Mouse (Mus musculus) spleen, embryonic (tissue): ENCODE results near the gene Gm49384.

Source experiments
- CTCF ChIA-PET: fragments of 350-600 bp; sonication (Branson Sonifier 250); formaldehyde crosslinking; loops from one replicate; lab custom pipeline; 2022; lab: Charles Lee

Gm49384 gene

DNA sequence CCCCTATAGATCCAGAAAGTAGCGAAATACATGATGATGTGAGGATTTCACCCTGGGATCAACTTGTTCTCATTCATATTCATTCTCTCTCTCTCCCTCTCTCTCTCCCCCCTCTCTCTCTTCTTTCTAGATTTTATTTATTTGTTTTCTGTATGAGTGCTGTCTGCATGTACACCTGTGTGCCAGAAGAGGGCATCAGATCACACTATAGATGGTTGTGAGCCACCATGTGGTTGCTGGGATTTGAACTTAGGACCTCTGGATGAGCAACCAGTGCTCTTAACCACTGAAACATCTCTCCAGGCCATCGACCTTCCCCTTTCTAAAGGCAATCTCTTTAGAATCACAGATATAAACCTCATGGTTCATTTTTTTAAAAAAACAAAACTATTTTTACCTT, 4.5 kb upstream of the Gm49384 start:
- CTCF ChIA-PET, result no interaction called here

- CTCF ChIA-PET, result no interaction called here
Measured at GRCm38 (mm10) chr12:69207926-69208325, 3.9 kb upstream of the Gm49384 start.

DNA sequence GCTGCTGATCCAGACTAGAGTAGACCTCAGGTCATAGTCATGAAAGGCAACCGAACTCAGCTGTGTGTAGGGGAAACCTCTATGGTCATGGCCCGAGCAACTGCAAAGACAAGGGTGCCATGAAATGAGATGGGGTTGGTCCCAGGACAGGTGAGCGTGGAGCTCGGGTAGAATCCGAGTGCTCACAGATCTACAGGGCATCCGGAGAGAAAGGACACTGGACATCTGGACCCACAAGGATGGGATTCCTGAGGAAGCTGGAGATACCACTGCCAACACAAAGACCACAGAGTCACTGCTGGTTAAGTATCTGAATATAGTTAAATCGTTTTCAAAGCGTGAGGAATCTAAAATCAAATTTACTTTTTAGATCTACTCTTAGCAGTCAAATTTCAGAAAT, 3.3 kb upstream of the Gm49384 start:
- CTCF ChIA-PET, result no interaction called here

GRCm38 (mm10) chr12:69198985-69199384, 5.1 kb downstream of the Gm49384 start:
- CTCF ChIA-PET, result no interaction called here

DNA sequence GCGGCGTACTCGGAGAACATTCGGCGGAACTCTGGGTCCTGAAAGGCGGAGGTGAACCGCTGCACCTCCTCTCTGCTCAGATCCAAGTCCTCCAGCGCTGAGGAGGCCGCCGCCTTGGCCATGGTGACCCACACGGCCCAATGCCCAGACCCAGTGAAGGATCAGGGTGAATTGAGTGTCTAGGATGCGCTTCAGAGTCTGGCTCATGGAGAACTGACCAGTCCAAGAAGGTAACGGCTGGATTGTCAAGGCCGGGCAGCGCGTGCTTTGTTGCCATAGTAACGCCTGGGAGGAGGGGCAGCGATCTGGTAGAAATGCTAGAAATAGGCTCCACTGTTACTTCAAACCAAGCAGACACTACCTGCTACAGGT, 5.9 kb downstream of the Gm49384 start, which contains the start of gene Dnaaf2:
TSS of gene Dnaaf2 (minus strand) at position 266 of the 372 bp plus-strand sequence.
- CTCF ChIA-PET, result interaction anchor here (0.5 kb wide), 1 partner anchor 9 kb away, joined by 3 read pairs; no protein-coding TSS in a partner anchor

DNA sequence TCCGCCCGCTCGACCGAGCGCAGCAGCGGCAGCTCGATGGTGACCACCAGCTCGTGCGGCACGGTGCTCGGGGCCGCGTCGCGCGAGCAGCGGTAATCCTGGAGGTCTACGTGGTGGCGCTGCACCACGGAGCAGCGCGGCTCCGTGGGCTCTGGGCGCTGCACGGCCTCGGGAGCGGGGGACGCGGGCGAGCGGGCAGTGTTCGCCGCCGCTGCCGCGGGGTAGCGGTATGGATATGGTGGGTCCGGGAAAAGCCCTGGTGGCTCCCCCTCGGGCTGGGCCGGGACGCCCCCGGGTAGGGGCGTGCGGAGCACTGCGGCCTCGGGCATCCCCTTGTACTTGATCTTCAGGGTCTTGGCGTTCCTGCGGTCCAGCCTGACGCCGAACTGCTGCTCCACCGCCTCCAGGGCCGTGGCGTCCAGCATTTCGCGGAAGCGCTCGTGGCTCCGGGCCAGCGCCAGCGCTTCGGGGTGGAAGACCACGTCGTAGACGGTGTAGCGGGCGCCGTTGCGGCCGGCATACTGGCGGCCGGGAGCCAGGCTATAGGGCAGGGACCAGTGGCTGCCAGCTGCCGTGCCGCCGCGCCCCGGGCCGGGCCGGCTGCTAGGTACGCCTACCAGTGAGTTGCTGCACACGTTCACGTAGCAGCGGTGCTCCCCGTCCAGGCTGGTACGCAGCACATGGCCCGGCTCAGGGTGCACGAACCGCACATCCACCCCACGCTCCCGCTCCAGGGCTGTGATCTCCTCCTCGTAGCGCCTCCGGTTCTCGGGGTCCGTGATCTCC, 6.5 kb downstream of the Gm49384 start:
- CTCF ChIA-PET, result no interaction called here

GRCm38 (mm10) chr12:69196444-69197377, 7.4 kb downstream of the Gm49384 start, which contains the start of gene Gm49383:
Gene Gm49383, minus strand, starts transcription at chr12:69197104.
- CTCF ChIA-PET, result no interaction called here

GRCm38 (mm10) chr12:69192637-69193036, 11.4 kb downstream of the Gm49384 start:
- CTCF ChIA-PET, result interaction anchor here (0.5 kb wide), 1 partner anchor 176 kb away, joined by 5 read pairs; no protein-coding TSS in a partner anchor

GRCm38 (mm10) chr12:69191396-69191795, 12.7 kb downstream of the Gm49384 start:
- CTCF ChIA-PET, result interaction anchor here (0.6 kb wide), 1 partner anchor 888 kb away, joined by 3 read pairs; no protein-coding TSS in a partner anchor

DNA sequence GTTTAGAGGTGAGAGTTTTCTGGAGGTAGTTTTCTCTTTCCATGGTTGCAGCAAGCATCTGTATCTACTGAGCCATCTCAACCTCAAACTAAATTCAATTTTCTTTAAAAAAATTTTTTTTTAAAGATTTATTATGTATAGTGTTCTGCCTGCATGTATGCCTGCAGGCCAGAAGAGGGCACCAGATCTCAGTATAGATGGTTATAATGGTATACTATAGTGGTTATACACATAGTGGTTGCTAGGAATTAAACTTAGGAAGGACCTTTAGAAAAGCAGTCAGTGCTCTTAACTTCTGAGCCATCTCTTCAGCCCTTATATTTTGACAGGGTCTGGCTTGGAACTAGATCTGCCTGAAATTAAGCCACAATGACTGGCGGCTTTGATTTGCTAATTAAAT, 13.5 kb downstream of the Gm49384 start:
- CTCF ChIA-PET, result no interaction called here

- CTCF ChIA-PET, result interaction anchor here (0.7 kb wide), 1 partner anchor 8 kb away, joined by 3 read pairs; the partner anchor contains the start of gene Dnaaf2
Measured at GRCm38 (mm10) chr12:69190074-69190473, 14.0 kb downstream of the Gm49384 start.

- CTCF ChIA-PET, result interaction anchor here (0.5 kb wide), 2 partner anchors 19 to 161 kb away, joined by 6 to 8 read pairs; no protein-coding TSS in a partner anchor
Measured at GRCm38 (mm10) chr12:69186811-69187471, 17.1 kb downstream of the Gm49384 start.

- CTCF ChIA-PET, result no interaction called here
Measured at GRCm38 (mm10) chr12:69185371-69185770, 18.7 kb downstream of the Gm49384 start.

DNA sequence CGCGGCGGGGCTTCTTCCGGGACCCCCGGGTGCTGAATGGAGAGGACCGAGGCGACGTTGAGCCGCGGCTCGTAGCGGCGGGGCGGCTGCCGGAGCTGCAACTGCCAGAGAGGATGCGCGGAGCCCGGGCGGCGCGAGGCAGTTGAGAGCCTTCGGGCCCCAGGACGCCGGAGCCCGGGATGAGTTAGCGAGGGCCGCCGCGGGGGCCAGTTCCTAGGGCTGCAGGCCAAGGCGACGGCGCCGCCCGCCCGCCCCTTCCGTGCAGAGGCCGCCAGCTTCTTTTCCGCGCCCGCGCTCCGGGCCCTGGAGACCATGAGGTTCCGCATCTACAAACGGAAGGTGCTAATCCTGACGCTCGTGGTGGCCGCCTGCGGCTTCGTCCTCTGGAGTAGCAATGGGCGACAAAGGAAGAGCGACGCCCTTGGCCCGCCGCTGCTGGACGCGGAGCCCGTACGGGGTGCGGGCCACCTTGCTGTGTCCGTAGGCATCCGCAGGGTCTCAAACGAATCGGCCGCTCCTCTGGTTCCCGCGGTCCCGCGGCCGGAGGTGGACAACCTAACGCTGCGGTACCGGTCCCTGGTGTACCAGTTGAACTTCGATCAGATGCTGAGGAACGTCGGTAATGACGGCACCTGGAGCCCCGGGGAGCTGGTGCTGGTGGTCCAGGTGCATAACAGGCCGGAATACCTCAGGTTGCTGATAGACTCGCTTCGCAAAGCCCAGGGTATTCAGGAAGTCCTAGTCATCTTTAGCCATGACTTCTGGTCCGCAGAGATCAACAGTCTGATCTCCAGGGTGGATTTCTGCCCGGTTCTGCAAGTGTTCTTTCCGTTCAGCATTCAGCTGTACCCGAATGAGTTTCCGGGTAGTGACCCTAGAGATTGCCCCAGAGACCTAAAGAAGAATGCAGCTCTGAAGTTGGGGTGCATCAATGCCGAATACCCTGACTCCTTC, 19.4 kb downstream of the Gm49384 start:
- CTCF ChIA-PET, result no interaction called here

DNA sequence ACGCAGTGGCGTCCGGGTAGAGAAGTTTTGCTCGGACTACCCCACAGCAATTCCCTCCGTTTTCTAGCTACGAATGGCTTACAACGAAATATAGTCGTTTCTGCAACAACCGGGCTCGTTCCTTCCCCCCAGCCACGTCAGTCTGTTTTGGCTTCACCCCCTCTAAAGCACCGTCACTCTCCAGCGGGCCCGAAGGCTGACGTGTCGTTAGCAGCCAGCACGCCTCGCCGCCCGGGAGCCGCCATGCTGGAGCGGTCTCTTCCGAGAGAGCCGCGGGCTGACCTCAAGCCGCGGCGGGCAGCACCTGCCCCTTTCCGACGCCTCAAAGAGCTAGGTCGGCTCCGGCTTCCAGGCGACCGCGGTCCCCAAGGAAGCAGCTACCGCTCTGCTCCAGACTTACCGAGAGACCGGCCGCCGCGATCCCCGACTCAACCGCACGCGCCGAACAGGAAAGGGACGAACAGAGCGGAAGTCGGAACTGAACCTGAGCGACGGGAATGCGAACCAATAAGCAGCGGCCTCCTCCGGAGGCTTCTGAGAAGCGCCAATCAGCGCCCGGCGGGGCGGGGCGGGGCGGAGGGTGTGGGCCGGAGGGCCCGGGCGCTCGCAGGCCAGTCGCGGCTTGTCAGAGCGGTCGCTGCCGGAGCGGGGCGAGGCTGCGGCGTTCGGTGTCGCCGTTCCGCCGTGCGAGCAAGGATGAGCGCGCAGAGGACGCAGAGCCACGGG, 20.3 kb downstream of the Gm49384 start, which contains the start of the genes Rpl36al and Mgat2:
TSS of gene Rpl36al (minus strand) at position 501 of the 726 bp plus-strand sequence.
TSS of gene Mgat2 (plus strand) at position 575 of the 726 bp plus-strand sequence.
- CTCF ChIA-PET, result no interaction called here

- CTCF ChIA-PET, result no interaction called here
Measured at GRCm38 (mm10) chr12:69181800-69182199, 22.3 kb downstream of the Gm49384 start.

- CTCF ChIA-PET, result no interaction called here
Measured at GRCm38 (mm10) chr12:69179371-69179770, 24.7 kb downstream of the Gm49384 start.

GRCm38 (mm10) chr12:69177526-69177925, 26.5 kb downstream of the Gm49384 start:
- CTCF ChIA-PET, result no interaction called here

- CTCF ChIA-PET, result no interaction called here
Measured at GRCm38 (mm10) chr12:69175975-69176374, 28.1 kb downstream of the Gm49384 start.
